Mouse (Mus musculus) liver, adult 2 months (tissue): ENCODE results near the gene Wrap53. TPM values are rescaled to one million over a fixed set of nuclear protein-coding genes. Genes with fewer than 3 reads are reported as not detected.
"Not testable (repeated sequence)": the region's sequence is repeated elsewhere in the genome, so short reads cannot be mapped to it uniquely, and the experiment has no call there.

Experiments used
- DNase-seq: peaks from one replicate; pipeline ENCODE4 v3.0.0-alpha.2; 2011; ENCODE audit warnings: low read depth, low spot score; ENCODE audit errors: extremely low read depth
- H3K27ac ChIP-seq: fragments of 200-500 bp; replicated peaks from 2 replicates; pipeline ENCODE4 v1.5.1; 2012; ENCODE audit warnings: low read depth, mild to moderate bottlenecking, control low read depth, inconsistent platforms, low read length; ENCODE audit not compliant: insufficient read depth
- H3K27me3 ChIP-seq: fragments of 200-500 bp; 2 replicates; pipeline ENCODE4 v1.6.1; 2012; ENCODE audit warnings: mild to moderate bottlenecking, moderate library complexity, low read length, inconsistent platforms; ENCODE audit not compliant: control insufficient read depth, insufficient read depth
- H3K36me3 ChIP-seq: fragments of 200-500 bp; 2 replicates; pipeline ENCODE4 v1.6.1; 2012; ENCODE audit warnings: low read length, inconsistent platforms; ENCODE audit not compliant: control insufficient read depth, insufficient read depth
- H3K4me1 ChIP-seq: fragments of 200-500 bp; 2 replicates; pipeline ENCODE4 v1.6.1; 2011; ENCODE audit warnings: low read length; ENCODE audit not compliant: control insufficient read depth, insufficient read depth
- H3K4me3 ChIP-seq: fragments of 200-500 bp; 2 replicates; pipeline ENCODE4 v1.5.1; 2011; ENCODE audit warnings: low read depth, mild to moderate bottlenecking, control low read depth, low read length, moderate library complexity; ENCODE audit not compliant: insufficient read depth
- H3K79me2 ChIP-seq: fragments of 200-500 bp; 2 replicates; pipeline ENCODE4 v1.6.1; 2012; ENCODE audit warnings: inconsistent platforms, mild to moderate bottlenecking, low read length, moderate library complexity; ENCODE audit not compliant: control insufficient read depth, insufficient read depth
- H3K9ac ChIP-seq: fragments of 200-500 bp; 2 replicates; pipeline ENCODE4 v1.6.1; 2012; ENCODE audit warnings: low read depth, mild to moderate bottlenecking, control low read depth, inconsistent platforms, low read length
- CTCF ChIP-seq: fragments of 200-500 bp; IDR thresholded peaks from 2 replicates; pipeline ENCODE4 v1.5.1; 2011; ENCODE audit warnings: low read depth, low read length, control low read depth
- POLR2A ChIP-seq: fragments of 200-500 bp; IDR thresholded peaks from 2 replicates; pipeline ENCODE4 v1.6.1; 2011; ENCODE audit warnings: low read length, control low read depth; ENCODE audit not compliant: insufficient read depth; ENCODE audit errors: extremely low read depth
- WGBS: fragments of 180-500 bp; shearing (Covaris S2); methylation state at CpG from one replicate; pipeline ENCODE4 v1.1.7; 2018; 5-methylcytosine and 5-hydroxymethylcytosine counted together
- polyA plus RNA-seq: library from polyadenylated mRNA; depleted of rRNA; stranded (reverse); fragments of >200 nt; gene quantifications from 2 replicates; pipeline ENCODE4 v1.2.3, GENCODE M21; 2012
- total RNA-seq: library from RNA; depleted of rRNA; stranded (reverse); fragments of >200 nt; gene quantifications from 2 replicates; pipeline ENCODE4 v1.2.3, GENCODE M21; 2014

Wrap53 gene
- total and polyA plus RNA-seq, 2 experiments, result 5.6 to 11.2 TPM

- DNase-seq, result peak; percentile 68
- Histone ChIP-seq H3K9ac (peak within 1 kb of the TSS; percentile 73), H3K27me3 (no peaks in the 10 kb centered on the region), H3K4me3 (peak within 1 kb of the TSS; percentile 58), H3K27ac (peak within 1 kb of the TSS; percentile 88), H3K4me1 (peaks cover 2% of the 10 kb centered on the region; the same call in 1 of the 2 replicates), H3K79me2 (no peaks in the 10 kb centered on the region), H3K36me3 (no peaks in the 10 kb centered on the region)
- WGBS, result under 1% methylated on average over 20 of the region's 20 CpGs
- TF ChIP-seq POLR2A (no peak), CTCF (no peak)
Measured at GRCm38 (mm10) chr11:69621571-69622268, 41.7 kb upstream of the Wrap53 start, which contains the start of gene Sat2. Sat2 (plus strand) TSS chr11:69622024.

GRCm38 (mm10) chr11:69620394-69621081 is 40.5 kb upstream of the Wrap53 start:
- H3K79me2 ChIP-seq, result no peaks in the 10 kb centered on the region
- no peaks in the 10 kb centered on the region for H3K27me3 ChIP-seq
- TF ChIP-seq CTCF (no peak), POLR2A (no peak)
- peaks cover 2% of the 10 kb centered on the region; the same call in 1 of the 2 replicates for H3K4me1 ChIP-seq
- WGBS, result 80% methylated on average over 7 of the region's 7 CpGs
- DNase-seq, result no peak
- H3K36me3 ChIP-seq, result no peaks in the 10 kb centered on the region
- H3K27ac ChIP-seq, result no peak overlapping the region
- no peak overlapping the region for H3K4me3 ChIP-seq
- H3K9ac ChIP-seq, result no peak overlapping the region

DNA sequence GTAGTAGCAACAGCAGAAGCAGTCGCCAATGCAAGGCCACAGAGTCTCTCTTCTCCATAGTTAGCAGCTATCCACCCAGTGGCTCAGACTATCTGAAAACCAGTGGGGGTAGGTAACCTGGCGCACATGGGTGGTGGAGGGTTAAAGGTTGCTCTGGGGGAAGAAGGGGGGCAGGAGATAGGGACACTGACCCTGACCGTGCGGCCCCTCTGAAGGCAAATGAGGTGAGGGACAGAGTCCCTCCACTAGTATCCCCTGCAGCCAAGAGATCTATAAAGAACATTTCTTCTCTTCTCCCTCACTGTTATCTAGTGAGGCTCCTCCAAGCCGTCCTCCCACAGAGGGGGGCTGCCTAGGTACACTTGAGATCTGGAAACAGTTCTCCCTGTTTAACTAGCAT is 37.8 kb upstream of the Wrap53 start, which contains the start of gene Shbg:
TSS of gene Shbg (minus strand) at position 101 of the 400 bp plus-strand sequence.
- H3K27ac ChIP-seq, result no peak within 1 kb of the TSS
- TF ChIP-seq CTCF (no peak), POLR2A (no peak)
- peaks cover 2% of the 10 kb centered on the region; the same call in 1 of the 2 replicates for H3K4me1 ChIP-seq
- no peak within 1 kb of the TSS for H3K4me3 ChIP-seq
- no peaks in the 10 kb centered on the region for H3K36me3 ChIP-seq
- H3K79me2 ChIP-seq, result no peaks in the 10 kb centered on the region
- no peak for DNase-seq
- no peak within 1 kb of the TSS for H3K9ac ChIP-seq
- WGBS, result 56% methylated on average over 5 of the region's 5 CpGs
- H3K27me3 ChIP-seq, result no peaks in the 10 kb centered on the region

DNA sequence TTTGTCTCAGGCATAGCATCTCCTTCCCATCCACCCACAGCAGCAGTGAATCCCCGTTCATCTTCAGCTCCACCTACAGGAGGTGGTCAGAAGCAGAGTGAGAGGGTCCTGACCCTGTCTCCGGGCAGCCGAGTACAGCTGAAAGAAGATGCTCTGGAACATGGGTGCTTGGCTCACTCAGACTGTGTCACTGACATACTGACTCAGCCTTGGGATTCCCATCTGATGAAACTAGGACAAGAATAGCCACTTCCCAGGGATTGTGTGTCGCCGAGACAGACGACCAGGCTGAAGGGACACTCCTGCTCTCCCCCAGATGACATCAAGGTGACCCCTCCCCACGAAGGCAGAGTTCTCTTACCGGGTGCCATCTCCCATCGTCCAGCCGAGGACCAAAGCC is 36.7 kb upstream of the Wrap53 start:
- no peak for DNase-seq
- no peak overlapping the region for H3K9ac ChIP-seq
- no peaks in the 10 kb centered on the region for H3K79me2 ChIP-seq
- TF ChIP-seq CTCF, result no peak
- TF ChIP-seq POLR2A, result no peak
- H3K27ac ChIP-seq, result no peak overlapping the region
- no peak overlapping the region for H3K4me3 ChIP-seq
- 54% methylated on average over 10 of the region's 10 CpGs for WGBS
- no peaks in the 10 kb centered on the region for H3K4me1 ChIP-seq
- H3K27me3 ChIP-seq, result no peaks in the 10 kb centered on the region
- H3K36me3 ChIP-seq, result no peaks in the 10 kb centered on the region

- not testable (repeated sequence) for H3K4me3 ChIP-seq, H3K9ac ChIP-seq, H3K4me1 ChIP-seq, H3K27ac ChIP-seq, H3K36me3 ChIP-seq, H3K27me3 ChIP-seq, H3K79me2 ChIP-seq, DNase-seq
- 57% methylated on average over 11 of the region's 11 CpGs for WGBS
Measured at GRCm38 (mm10) chr11:69614257-69614588, 34.2 kb upstream of the Wrap53 start.
